ENCODE assay signal across 8 mouse cellular contexts in the genomic region with DNA sequence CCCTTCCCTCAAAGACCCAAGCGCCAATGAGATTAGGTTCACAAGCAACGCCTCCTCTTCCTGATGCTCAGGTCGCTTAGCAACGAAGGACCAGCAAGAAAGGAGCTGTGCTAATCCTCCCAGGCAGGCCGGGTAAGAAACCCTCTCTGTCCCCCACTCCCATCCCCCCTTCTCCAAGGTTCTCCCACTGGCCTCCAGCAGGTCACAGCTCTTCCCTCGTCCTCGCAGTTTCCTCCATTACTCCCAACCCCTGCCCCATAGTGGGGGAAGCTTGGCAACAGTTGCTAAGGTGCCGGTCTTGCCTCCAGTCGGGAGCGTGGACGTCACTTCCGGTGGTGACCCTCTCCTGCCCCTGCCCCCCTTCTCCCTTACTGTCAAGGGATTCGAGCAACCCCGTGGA. TPM values are rescaled to one million over a fixed set of nuclear protein-coding genes. Genes with fewer than 3 reads are reported as not detected.
DNase-seq lines count a peak whose midpoint lies in the region; ATAC-seq lines count a peak whose summit lies in the region.

No protein-coding gene starts in this region.

- peak overlapping the region; percentile 55 for H3K9ac ChIP-seq in hindbrain, embryonic 11.5 days (ENCODE audit: low read depth, low read length)
- H3K9ac ChIP-seq in neural tube, embryonic 15.5 days (replicated peaks) = peak overlapping the region; percentile 64

- H3K4me2 ChIP-seq in hindbrain, embryonic 11.5 days (replicated peaks; ENCODE audit: low read depth, low read length) = peak overlapping the region; percentile 84
- H3K4me2 ChIP-seq in neural tube, embryonic 15.5 days = peak overlapping the region; percentile 95

- 0 out of 2 replicates have a peak, but pooled peaks cover 7% of the 10 kb centered on the region for H3K36me3 ChIP-seq in hindbrain, embryonic 11.5 days (ENCODE audit: control insufficient read depth, insufficient read depth, low read length)
- peaks cover 31% of the 10 kb centered on the region for H3K36me3 ChIP-seq in neural tube, embryonic 15.5 days

- 0% methylated on average over 14 of the region's 14 CpGs for WGBS in hindbrain, embryonic 11.5 days
- WGBS in neural tube, embryonic 15.5 days = 0% methylated on average over 14 of the region's 14 CpGs

- H3K4me3 ChIP-seq in hindbrain, embryonic 11.5 days (ENCODE audit: low read depth, low read length) = peak overlapping the region; percentile 34
- peak overlapping the region; percentile 47 for H3K4me3 ChIP-seq in neural tube, embryonic 15.5 days (replicated peaks)

- peak; percentile 79 for ATAC-seq in hindbrain, embryonic 11.5 days (ENCODE audit: low FRiP score)
- ATAC-seq in neural tube, embryonic 15.5 days (ENCODE audit: low FRiP score) = peak; percentile 88
- ATAC-seq in monocyte, adult 5-6 weeks (replicated peaks; ENCODE audit: insufficient number of reproducible peaks, low FRiP score, low TSS enrichment, poor library complexity, severe bottlenecking) = no peak

- H3K9me3 ChIP-seq in hindbrain, embryonic 11.5 days (ENCODE audit: control insufficient read depth, low read length) = no peaks in the 10 kb centered on the region
- no peaks in the 10 kb centered on the region for H3K9me3 ChIP-seq in neural tube, embryonic 15.5 days (replicated peaks)

- no peaks in the 10 kb centered on the region for H3K27me3 ChIP-seq in hindbrain, embryonic 11.5 days (ENCODE audit: control insufficient read depth, insufficient read depth, low read length)
- no peaks in the 10 kb centered on the region for H3K27me3 ChIP-seq in neural tube, embryonic 15.5 days (replicated peaks)

- peaks cover 29% of the 10 kb centered on the region for H3K4me1 ChIP-seq in hindbrain, embryonic 11.5 days (replicated peaks; ENCODE audit: control insufficient read depth, insufficient read depth, low read length)
- peaks cover 59% of the 10 kb centered on the region for H3K4me1 ChIP-seq in neural tube, embryonic 15.5 days

- peak; percentile 42 for DNase-seq in NIH3T3 (ENCODE audit: low read depth)
- DNase-seq in cerebellum, adult 9-11 months = peak; percentile 90
- DNase-seq in frontal cortex, postnatal 10 days (ENCODE audit: low spot score in 2 of 2) = peak; percentile 91 to 93
- peak; percentile 92 for DNase-seq in hindbrain, embryonic 11.5 days (ENCODE audit: low spot score)
- peak; percentile 71 for DNase-seq in layer of hippocampus, adult 9-10 months (ENCODE audit: low spot score)
- peak; percentile 59 to 71 for DNase-seq in lung, adult 18-20 months

- H3K27ac ChIP-seq in hindbrain, embryonic 11.5 days (ENCODE audit: low read depth, low read length) = peak overlapping the region; percentile 93
- peak overlapping the region; percentile 99 for H3K27ac ChIP-seq in neural tube, embryonic 15.5 days (replicated peaks)

RNA-seq across cellular contexts. Expression of a gene that starts 0.7 kb away (rescaled TPM):
- polyA plus RNA-seq in hindbrain, embryonic 11.5 days (2014; fragmentation: Nextera tagmentation; extraction: Ambion mirVana) = 7.1 and 7.3 TPM in 2 replicates
- polyA plus RNA-seq in neural tube, embryonic 15.5 days (2015; fragmentation: Nextera tagmentation; extraction: Ambion mirVana) = 30.8 and 36.3 TPM in 2 replicates
- total RNA-seq in monocyte, adult 5-6 weeks (2017) = 0.49 TPM in 1 of 3 replicates, not detected in the others

RNA-seq across cellular contexts. Expression of a gene that starts 3.1 kb away (rescaled TPM):
- polyA plus RNA-seq in hindbrain, embryonic 11.5 days (2014; fragmentation: Nextera tagmentation; extraction: Ambion mirVana) = 1.1 and 1.4 TPM in 2 replicates
- 1.00 and 1.8 TPM in 2 replicates for polyA plus RNA-seq in neural tube, embryonic 15.5 days (2015; fragmentation: Nextera tagmentation; extraction: Ambion mirVana)
- not detected in 3 replicates for total RNA-seq in monocyte, adult 5-6 weeks (2017)

RNA-seq across cellular contexts. Expression of a gene that starts 7.5 kb away (rescaled TPM):
- 4.0 and 4.2 TPM in 2 replicates for polyA plus RNA-seq in hindbrain, embryonic 11.5 days (2014; fragmentation: Nextera tagmentation; extraction: Ambion mirVana)
- 3.1 and 4.0 TPM in 2 replicates for polyA plus RNA-seq in neural tube, embryonic 15.5 days (2015; fragmentation: Nextera tagmentation; extraction: Ambion mirVana)
- total RNA-seq in monocyte, adult 5-6 weeks (2017) = 2.6 to 6.0 TPM (median 5.9 TPM) in 3 replicates

RNA-seq across cellular contexts. Expression of a gene that starts 16.2 kb away (rescaled TPM):
- 0.11 TPM in 1 of 2 replicates, not detected in the other for polyA plus RNA-seq in hindbrain, embryonic 11.5 days (2014; fragmentation: Nextera tagmentation; extraction: Ambion mirVana)
- polyA plus RNA-seq in neural tube, embryonic 15.5 days (2015; fragmentation: Nextera tagmentation; extraction: Ambion mirVana) = 0.23 and 0.37 TPM in 2 replicates
- not detected in 3 replicates for total RNA-seq in monocyte, adult 5-6 weeks (2017)

RNA-seq across cellular contexts. Expression of a gene that starts 41.7 kb away (rescaled TPM):
- polyA plus RNA-seq in hindbrain, embryonic 11.5 days (2014; fragmentation: Nextera tagmentation; extraction: Ambion mirVana) = 0.07 and 0.09 TPM in 2 replicates
- polyA plus RNA-seq in neural tube, embryonic 15.5 days (2015; fragmentation: Nextera tagmentation; extraction: Ambion mirVana) = 0.14 TPM in 1 of 2 replicates, not detected in the other
- not detected in 3 replicates for total RNA-seq in monocyte, adult 5-6 weeks (2017)

Comparison
In these comparisons a context has a peak if more than half of its experiments do, and no peak if none do; other contexts are left out.
1. DNase-seq: peak in every context shown above with its lines; median percentile 92 in frontal cortex, postnatal 10 days; 92 in hindbrain, embryonic 11.5 days; 90 in cerebellum, adult 9-11 months; 71 in layer of hippocampus, adult 9-10 months; 65 in lung, adult 18-20 months; 42 in NIH3T3.